Mouse (Mus musculus) embryonic facial prominence, embryonic 15.5 days (tissue): Measurements from ENCODE around the gene Sirpa. TPM values are rescaled to one million over a fixed set of nuclear protein-coding genes. Genes with fewer than 3 reads are reported as not detected.

Source experiments
- ATAC-seq: fragments of 200-750 bp; cut with Nextera tagmentation; 2 replicates; pipeline ENCODE4 v1.8.0; 2017; ENCODE audit warnings: low read depth, moderate TSS enrichment; ENCODE audit not compliant: insufficient number of reproducible peaks, low FRiP score, low TSS enrichment
- H3K27ac ChIP-seq: fragments of 300-500 bp; sonication (generic); replicated peaks from 2 replicates; pipeline ENCODE4 v1.5.1; 2015; ENCODE audit warnings: mild to moderate bottlenecking, inconsistent platforms
- H3K27me3 ChIP-seq: fragments of 300-500 bp; sonication (generic); 2 replicates; pipeline ENCODE4 v1.6.1; 2015; ENCODE audit warnings: inconsistent platforms
- H3K36me3 ChIP-seq: fragments of 300-500 bp; sonication (generic); 2 replicates; pipeline ENCODE4 v1.6.1; 2015; ENCODE audit warnings: mild to moderate bottlenecking, inconsistent platforms
- H3K4me1 ChIP-seq: fragments of 300-500 bp; sonication (generic); 2 replicates; pipeline ENCODE4 v1.6.1; 2015; ENCODE audit warnings: inconsistent platforms
- H3K4me2 ChIP-seq: fragments of 300-500 bp; sonication (generic); replicated peaks from 2 replicates; pipeline ENCODE4 v1.6.1; 2015; ENCODE audit warnings: mild to moderate bottlenecking, inconsistent platforms
- H3K4me3 ChIP-seq: fragments of 300-500 bp; sonication (generic); replicated peaks from 2 replicates; pipeline ENCODE4 v1.5.1; 2015; ENCODE audit warnings: mild to moderate bottlenecking, inconsistent platforms
- H3K9ac ChIP-seq: fragments of 300-500 bp; sonication (generic); 2 replicates; pipeline ENCODE4 v1.6.1; 2015; ENCODE audit warnings: inconsistent platforms
- H3K9me3 ChIP-seq: fragments of 300-500 bp; sonication (generic); replicated peaks from 2 replicates; pipeline ENCODE4 v1.6.1; 2016; ENCODE audit warnings: inconsistent platforms
- WGBS: fragments of 180-500 bp; shearing (Covaris S2); methylation state at CpG from one replicate; pipeline ENCODE4 v1.1.7; 2015; 5-methylcytosine and 5-hydroxymethylcytosine counted together
- polyA plus RNA-seq: library from polyadenylated mRNA; unstranded; fragments of >200 nt; fragmentation: Nextera tagmentation; extraction: Ambion mirVana; gene quantifications from 2 replicates; pipeline ENCODE4 v1.2.1, GENCODE M21; 2015

Gene Sirpa
- polyA plus RNA-seq, 1 experiment from 2014 or later, result 30.9 TPM

GRCm38 (mm10) chr2:129653632-129654031 is 61.0 kb downstream of the Sirpa start:
- 86% methylated on average over 2 of the region's 2 CpGs for WGBS
- no peak for ATAC-seq

GRCm38 (mm10) chr2:129654233-129654950 is 61.8 kb downstream of the Sirpa start:
- H3K9me3 ChIP-seq, result no peaks in the 10 kb centered on the region
- H3K27ac ChIP-seq, result no peak overlapping the region
- no peaks in the 10 kb centered on the region for H3K27me3 ChIP-seq
- no peak overlapping the region for H3K9ac ChIP-seq
- WGBS, result 81% methylated on average over 4 of the region's 4 CpGs
- no peaks in the 10 kb centered on the region for H3K4me1 ChIP-seq
- H3K4me3 ChIP-seq, result no peak overlapping the region
- H3K36me3 ChIP-seq, result no peaks in the 10 kb centered on the region
- no peak for ATAC-seq
- H3K4me2 ChIP-seq, result no peak overlapping the region

More at GRCm38 (mm10) chr2:129653632-129654031, 61.0 kb downstream of the Sirpa start:
- Histone ChIP-seq H3K4me1 (no peaks in the 10 kb centered on the region), H3K36me3 (no peaks in the 10 kb centered on the region), H3K4me3 (no peak overlapping the region), H3K4me2 (no peak overlapping the region), H3K27ac (no peak overlapping the region), H3K9me3 (no peaks in the 10 kb centered on the region), H3K27me3 (no peaks in the 10 kb centered on the region), H3K9ac (no peak overlapping the region)

- ATAC-seq, result no peak
- Histone ChIP-seq H3K4me2 (no peak overlapping the region), H3K4me3 (no peak overlapping the region), H3K4me1 (no peaks in the 10 kb centered on the region), H3K9ac (no peak overlapping the region), H3K27ac (no peak overlapping the region), H3K27me3 (no peaks in the 10 kb centered on the region), H3K9me3 (no peaks in the 10 kb centered on the region), H3K36me3 (no peaks in the 10 kb centered on the region)
- WGBS, result 87% methylated on average over 4 of the region's 4 CpGs
Observed at GRCm38 (mm10) chr2:129655033-129655432, 62.4 kb downstream of the Sirpa start.

GRCm38 (mm10) chr2:129658796-129659195 is 66.2 kb downstream of the Sirpa start:
- 81% methylated on average over 4 of the region's 4 CpGs for WGBS
- no peaks in the 10 kb centered on the region for H3K9me3 ChIP-seq
- H3K9ac ChIP-seq, result no peak overlapping the region
- H3K4me3 ChIP-seq, result no peak overlapping the region
- no peak for ATAC-seq
- no peak overlapping the region for H3K4me2 ChIP-seq
- no peaks in the 10 kb centered on the region for H3K27me3 ChIP-seq
- no peak overlapping the region for H3K27ac ChIP-seq
- H3K4me1 ChIP-seq, result no peaks in the 10 kb centered on the region
- H3K36me3 ChIP-seq, result no peaks in the 10 kb centered on the region

- Histone ChIP-seq H3K9ac (no peak overlapping the region), H3K27me3 (no peaks in the 10 kb centered on the region), H3K27ac (no peak overlapping the region), H3K4me1 (no peaks in the 10 kb centered on the region), H3K36me3 (no peaks in the 10 kb centered on the region), H3K9me3 (no peaks in the 10 kb centered on the region), H3K4me3 (no peak overlapping the region), H3K4me2 (no peak overlapping the region)
- WGBS, result 65% methylated on average over 6 of the region's 6 CpGs
- no peak for ATAC-seq
Observed at GRCm38 (mm10) chr2:129660020-129660419, 67.4 kb downstream of the Sirpa start.

- Histone ChIP-seq H3K27me3 (no peaks in the 10 kb centered on the region), H3K4me2 (no peak overlapping the region), H3K27ac (no peak overlapping the region), H3K4me1 (no peaks in the 10 kb centered on the region), H3K9me3 (no peaks in the 10 kb centered on the region), H3K36me3 (no peaks in the 10 kb centered on the region), H3K9ac (no peak overlapping the region), H3K4me3 (no peak overlapping the region)
- 73% methylated on average over 4 of the region's 4 CpGs for WGBS
- no peak for ATAC-seq
Observed at GRCm38 (mm10) chr2:129662484-129662883, 69.8 kb downstream of the Sirpa start.

- no peak for ATAC-seq
- H3K27ac ChIP-seq, result no peak overlapping the region
- H3K9ac ChIP-seq, result no peak overlapping the region
- no peak overlapping the region for H3K4me2 ChIP-seq
- peaks cover 4% of the 10 kb centered on the region; the same call in 1 of the 2 replicates for H3K4me1 ChIP-seq
- WGBS, result 69% methylated on average over 4 of the region's 4 CpGs
- no peaks in the 10 kb centered on the region for H3K27me3 ChIP-seq
- no peak overlapping the region for H3K4me3 ChIP-seq
- H3K36me3 ChIP-seq, result no peaks in the 10 kb centered on the region
- H3K9me3 ChIP-seq, result no peaks in the 10 kb centered on the region
Observed at GRCm38 (mm10) chr2:129671911-129672310, 79.3 kb downstream of the Sirpa start.

- ATAC-seq, result no peak; the same call in 1 of the 2 replicates
- WGBS, result 25% methylated on average over 13 of the region's 13 CpGs
- Histone ChIP-seq H3K27ac (no peak overlapping the region), H3K36me3 (no peaks in the 10 kb centered on the region), H3K9me3 (no peaks in the 10 kb centered on the region), H3K4me3 (no peak overlapping the region), H3K9ac (no peak overlapping the region), H3K4me1 (peaks cover 4% of the 10 kb centered on the region; the same call in 1 of the 2 replicates), H3K27me3 (peaks cover 3% of the 10 kb centered on the region; the same call in 1 of the 2 replicates), H3K4me2 (no peak overlapping the region)
Observed at GRCm38 (mm10) chr2:129674935-129675634, 82.5 kb downstream of the Sirpa start.

- no peaks in the 10 kb centered on the region for H3K36me3 ChIP-seq
- H3K9ac ChIP-seq, result no peak overlapping the region
- no peak overlapping the region for H3K4me3 ChIP-seq
- no peak; the same call in 1 of the 2 replicates for ATAC-seq
- peaks cover 4% of the 10 kb centered on the region; the same call in 1 of the 2 replicates for H3K4me1 ChIP-seq
- H3K4me2 ChIP-seq, result no peak overlapping the region
- no peak overlapping the region for H3K27ac ChIP-seq
- peaks cover 4% of the 10 kb centered on the region; the same call in 1 of the 2 replicates for H3K27me3 ChIP-seq
- 35% methylated on average over 2 of the region's 2 CpGs for WGBS
- H3K9me3 ChIP-seq, result no peaks in the 10 kb centered on the region
Observed at GRCm38 (mm10) chr2:129677664-129678063, 85.0 kb downstream of the Sirpa start.

GRCm38 (mm10) chr2:129679066-129679465 is 86.4 kb downstream of the Sirpa start:
- Histone ChIP-seq H3K27me3 (peaks cover 4% of the 10 kb centered on the region; the same call in 1 of the 2 replicates), H3K36me3 (no peaks in the 10 kb centered on the region), H3K27ac (no peak overlapping the region), H3K4me3 (no peak overlapping the region), H3K4me2 (no peak overlapping the region), H3K9ac (no peak overlapping the region), H3K9me3 (no peaks in the 10 kb centered on the region), H3K4me1 (peaks cover 4% of the 10 kb centered on the region; the same call in 1 of the 2 replicates)
- no peak for ATAC-seq
- 80% methylated on average over 5 of the region's 5 CpGs for WGBS

- no peak for ATAC-seq
- Histone ChIP-seq H3K9me3 (no peaks in the 10 kb centered on the region), H3K4me3 (no peak overlapping the region), H3K27ac (no peak overlapping the region), H3K4me2 (no peak overlapping the region), H3K36me3 (no peaks in the 10 kb centered on the region), H3K9ac (no peak overlapping the region), H3K4me1 (peaks cover 3% of the 10 kb centered on the region; the same call in 1 of the 2 replicates), H3K27me3 (peaks cover 4% of the 10 kb centered on the region; the same call in 1 of the 2 replicates)
- 82% methylated on average over 3 of the region's 3 CpGs for WGBS
Observed at GRCm38 (mm10) chr2:129680236-129680635, 87.6 kb downstream of the Sirpa start.
